Mouse (Mus musculus) testis, adult 2 months (tissue): ENCODE measurements around the gene Ptpn14. TPM values are rescaled to one million over a fixed set of nuclear protein-coding genes. Genes with fewer than 3 reads are reported as not detected.

Experiments used
- H3K27ac ChIP-seq: fragments of 200-500 bp; 2 replicates; pipeline ENCODE4 v1.5.1; 2012; ENCODE audit warnings: low read depth, low read length; ENCODE audit not compliant: control insufficient read depth, insufficient read depth
- H3K27me3 ChIP-seq: fragments of 200-500 bp; 2 replicates; pipeline ENCODE4 v1.6.1; 2012; ENCODE audit warnings: mild to moderate bottlenecking, low read length, moderate library complexity; ENCODE audit not compliant: control insufficient read depth, insufficient read depth
- H3K36me3 ChIP-seq: fragments of 200-500 bp; 2 replicates; pipeline ENCODE4 v1.6.1; 2012; ENCODE audit warnings: mild to moderate bottlenecking, low read length; ENCODE audit not compliant: control insufficient read depth, insufficient read depth
- H3K4me1 ChIP-seq: fragments of 200-500 bp; 2 replicates; pipeline ENCODE4 v1.6.1; 2012; ENCODE audit warnings: low read length; ENCODE audit not compliant: control insufficient read depth, insufficient read depth
- H3K4me3 ChIP-seq: fragments of 200-500 bp; 2 replicates; pipeline ENCODE4 v1.5.1; 2012; ENCODE audit warnings: low read depth, mild to moderate bottlenecking, low read length, moderate library complexity, mixed read lengths; ENCODE audit not compliant: control insufficient read depth
- CTCF ChIP-seq: fragments of 200-500 bp; IDR thresholded peaks from 2 replicates; pipeline ENCODE4 v1.5.1; 2012; ENCODE audit warnings: low read depth, mild to moderate bottlenecking, inconsistent platforms, low read length, moderate library complexity; ENCODE audit not compliant: control insufficient read depth, insufficient read depth, insufficient replicate concordance
- POLR2A ChIP-seq: fragments of 200-500 bp; IDR thresholded peaks from 2 replicates; pipeline ENCODE4 v1.6.1; 2012; ENCODE audit warnings: low read depth, mild to moderate bottlenecking, inconsistent platforms, low read length, moderate library complexity; ENCODE audit not compliant: control insufficient read depth
- polyA plus RNA-seq: library from polyadenylated mRNA; depleted of rRNA; stranded (reverse); fragments of >200 nt; gene quantifications from 2 replicates; pipeline ENCODE4 v1.2.3, GENCODE M21; 2012

The Ptpn14 gene
- polyA plus RNA-seq, 1 experiment: 3.3 TPM

DNA sequence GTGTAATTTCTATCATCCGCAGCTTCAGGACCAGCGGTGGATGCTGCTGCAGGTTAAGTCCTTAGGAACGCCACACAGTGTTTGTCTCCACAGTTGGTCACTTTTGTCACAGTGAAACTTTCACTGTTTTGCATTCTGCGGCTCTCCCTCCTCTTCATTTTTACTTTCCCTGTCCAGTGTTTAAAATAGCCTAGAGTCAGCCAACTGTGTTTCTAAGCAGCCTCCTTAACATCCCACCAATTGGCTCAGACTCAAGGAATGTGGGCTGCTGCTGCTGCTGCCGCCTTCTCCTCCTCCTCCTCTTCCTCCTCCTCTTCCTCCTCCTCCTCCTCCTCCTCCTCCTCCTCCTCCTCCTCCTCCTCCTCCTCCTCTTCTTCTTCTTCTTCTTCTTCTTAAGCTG lies 22.2 kb downstream of the Ptpn14 start:
- H3K27ac ChIP-seq: no peak overlapping the region
- TF ChIP-seq POLR2A: no peak
- no peak for TF ChIP-seq CTCF

DNA sequence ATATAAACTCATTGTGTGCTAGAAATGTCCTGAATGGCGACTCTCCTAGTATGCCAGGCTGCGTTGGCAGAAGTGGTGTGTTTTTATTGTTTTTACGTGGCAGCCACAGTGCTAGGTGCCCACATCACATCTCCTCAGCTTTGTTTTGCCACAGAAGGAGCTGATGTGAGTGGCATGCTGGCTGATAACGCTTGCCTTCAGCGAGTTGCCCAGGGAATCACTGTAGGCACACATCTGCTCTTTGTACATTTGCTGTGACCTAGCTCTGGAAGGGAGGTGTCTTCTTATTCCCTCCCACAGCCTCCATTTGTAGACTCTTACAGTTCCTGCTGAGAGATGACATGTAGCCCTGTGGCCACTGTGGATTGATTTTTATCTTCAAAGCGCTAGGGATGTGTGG lies 24.2 kb downstream of the Ptpn14 start:
- Histone ChIP-seq H3K4me3 (no peak overlapping the region), H3K27ac (no peak overlapping the region), H3K27me3 (no peaks in the 10 kb centered on the region), H3K4me1 (no peaks in the 10 kb centered on the region; the same call in 1 of the 2 replicates), H3K36me3 (no peaks in the 10 kb centered on the region)
- no peak for TF ChIP-seq POLR2A
- no peak for TF ChIP-seq CTCF

More for the DNA sequence above, 22.2 kb downstream of the Ptpn14 start:
- H3K4me3 ChIP-seq: no peak overlapping the region
- no peaks in the 10 kb centered on the region for H3K4me1 ChIP-seq
- no peaks in the 10 kb centered on the region for H3K27me3 ChIP-seq
- no peaks in the 10 kb centered on the region for H3K36me3 ChIP-seq

DNA sequence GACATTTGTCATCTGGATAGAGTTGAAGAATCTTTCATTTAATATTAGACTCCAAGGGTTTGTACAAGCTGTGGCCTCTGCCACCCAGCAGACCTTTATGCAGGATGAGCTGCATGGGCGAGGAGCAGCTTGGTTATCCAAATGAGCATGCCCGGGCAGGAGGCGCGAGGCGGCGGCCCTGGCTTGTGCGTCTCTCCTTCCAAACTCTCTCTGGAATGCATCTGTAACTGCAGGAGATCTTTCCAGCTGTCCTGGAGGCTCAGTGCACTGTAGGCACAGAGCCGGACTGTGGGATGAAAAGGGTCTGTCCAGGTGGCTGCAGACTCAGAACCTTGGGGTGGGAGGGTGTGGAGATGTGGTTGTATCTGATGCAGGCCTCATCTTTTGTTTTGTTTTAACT lies 27.0 kb downstream of the Ptpn14 start:
- TF ChIP-seq POLR2A (no peak), CTCF (no peak)
- Histone ChIP-seq H3K27me3 (no peaks in the 10 kb centered on the region), H3K36me3 (no peaks in the 10 kb centered on the region), H3K4me3 (no peak overlapping the region), H3K4me1 (no peaks in the 10 kb centered on the region; the same call in 1 of the 2 replicates), H3K27ac (no peak overlapping the region)

DNA sequence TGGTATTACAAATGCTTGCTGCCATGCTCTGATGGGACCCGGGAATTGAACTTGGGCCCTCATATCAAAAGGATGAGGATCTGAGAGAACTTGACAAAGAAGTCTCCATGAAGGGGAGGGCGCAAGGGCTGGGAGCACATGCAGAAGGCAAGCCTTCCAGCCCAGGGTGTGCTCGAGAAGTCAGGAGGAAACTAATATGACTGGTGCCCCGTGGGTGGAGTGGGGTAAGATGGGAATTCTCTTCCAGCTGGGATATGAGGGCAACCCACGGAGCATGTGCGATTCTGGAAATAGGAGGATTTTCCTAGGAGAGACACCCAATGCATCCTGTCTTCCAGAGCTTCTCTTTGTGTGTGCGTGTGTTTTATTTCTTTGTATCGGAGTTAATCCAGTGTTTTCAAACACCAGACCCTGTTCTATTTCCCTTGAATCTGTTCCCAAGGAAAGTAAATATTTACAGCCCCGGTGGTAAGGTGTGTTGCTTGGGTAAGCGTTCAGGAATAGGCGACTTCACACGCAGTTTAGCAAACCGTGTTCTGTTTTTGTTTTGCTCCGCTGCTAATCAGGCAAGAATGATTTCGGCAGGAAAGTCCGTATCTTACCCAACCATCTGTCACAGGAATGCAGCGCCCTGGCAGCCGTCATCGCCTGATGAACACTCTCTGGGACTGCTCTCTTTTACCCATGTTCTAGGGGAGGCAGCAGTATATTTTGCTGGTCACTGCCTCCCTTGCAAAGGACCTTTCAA lies 28.4 kb downstream of the Ptpn14 start:
- H3K4me1 ChIP-seq: no peaks in the 10 kb centered on the region; the same call in 1 of the 2 replicates

DNA sequence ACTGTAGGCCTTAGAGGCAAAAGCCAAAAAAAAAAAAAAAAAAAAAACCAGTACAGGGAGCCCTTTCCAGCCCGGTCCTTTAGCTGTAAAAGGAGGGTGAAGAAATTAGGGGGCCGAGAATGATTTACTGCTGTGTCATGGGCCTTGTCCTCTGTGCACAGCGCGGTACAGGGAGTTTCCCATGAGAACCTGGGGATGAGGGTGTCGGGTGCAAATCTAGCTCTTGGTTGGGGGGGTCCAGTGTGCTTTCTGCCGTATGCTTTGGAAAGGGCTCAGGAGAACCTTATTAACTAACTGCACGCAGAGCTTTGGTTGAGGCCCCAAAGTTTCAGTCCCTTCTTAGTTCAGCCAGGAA lies 29.0 kb downstream of the Ptpn14 start:
- TF ChIP-seq POLR2A: no peak
- TF ChIP-seq CTCF: no peak
- Histone ChIP-seq H3K27ac (peak overlapping the region; percentile 12; the same call in 1 of the 2 replicates), H3K36me3 (no peaks in the 10 kb centered on the region), H3K27me3 (no peaks in the 10 kb centered on the region), H3K4me3 (no peak overlapping the region), H3K4me1 (no peaks in the 10 kb centered on the region; the same call in 1 of the 2 replicates)

More for the DNA sequence above, 28.4 kb downstream of the Ptpn14 start:
- TF ChIP-seq POLR2A (no peak), CTCF (no peak)
- Histone ChIP-seq H3K27me3 (no peaks in the 10 kb centered on the region), H3K36me3 (no peaks in the 10 kb centered on the region), H3K4me3 (no peak overlapping the region), H3K27ac (no peak overlapping the region)

DNA sequence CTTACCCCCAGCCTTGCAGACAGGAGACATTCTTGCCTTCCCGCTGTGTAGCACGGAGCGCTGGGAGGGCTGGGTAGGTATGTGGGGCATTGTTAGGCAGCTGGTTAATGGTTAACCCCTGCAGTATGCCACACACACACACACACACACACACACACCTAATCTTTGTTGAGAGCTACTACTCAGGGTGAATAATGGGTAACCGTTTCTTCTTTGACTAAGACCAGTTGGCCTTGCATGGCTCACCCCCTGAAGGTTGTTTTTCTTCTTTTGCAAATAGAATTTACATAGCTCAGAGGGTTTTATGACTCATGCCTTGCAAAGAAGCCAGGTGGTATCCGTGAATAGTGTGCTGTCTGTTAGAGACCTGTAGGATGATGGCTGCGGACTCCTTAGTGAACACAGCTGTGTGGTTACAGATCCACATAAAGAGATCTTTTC lies 33.5 kb downstream of the Ptpn14 start:
- no peaks in the 10 kb centered on the region for H3K36me3 ChIP-seq
- no peak overlapping the region for H3K4me3 ChIP-seq
- no peak overlapping the region for H3K27ac ChIP-seq

DNA sequence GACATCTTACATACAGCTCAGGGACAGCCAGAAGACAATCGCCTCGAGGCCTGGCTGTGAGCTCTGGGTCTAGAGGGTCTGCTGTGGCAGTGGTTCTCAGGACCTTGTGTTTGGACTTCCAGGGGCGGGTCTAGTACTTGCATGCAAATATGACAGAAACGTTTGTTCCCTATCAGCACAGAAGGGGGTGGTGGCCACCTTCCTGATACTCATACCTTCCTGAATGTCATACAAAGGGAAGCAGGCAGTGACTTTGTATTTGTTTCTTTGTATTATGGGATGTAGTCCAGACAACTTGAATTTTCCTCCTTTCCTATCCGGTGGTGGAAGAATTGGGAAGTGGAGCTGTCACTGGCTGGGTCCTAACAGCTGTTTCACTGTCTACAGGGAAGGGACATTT lies 36.2 kb downstream of the Ptpn14 start:
- H3K27ac ChIP-seq: no peak overlapping the region
- H3K27me3 ChIP-seq: no peaks in the 10 kb centered on the region
- H3K4me3 ChIP-seq: no peak overlapping the region
- TF ChIP-seq POLR2A (no peak), CTCF (no peak)
- no peaks in the 10 kb centered on the region for H3K4me1 ChIP-seq
- H3K36me3 ChIP-seq: no peaks in the 10 kb centered on the region

More for the DNA sequence above, 33.5 kb downstream of the Ptpn14 start:
- no peak for TF ChIP-seq POLR2A
- TF ChIP-seq CTCF: no peak
- Histone ChIP-seq H3K4me1 (no peaks in the 10 kb centered on the region), H3K27me3 (no peaks in the 10 kb centered on the region)

DNA sequence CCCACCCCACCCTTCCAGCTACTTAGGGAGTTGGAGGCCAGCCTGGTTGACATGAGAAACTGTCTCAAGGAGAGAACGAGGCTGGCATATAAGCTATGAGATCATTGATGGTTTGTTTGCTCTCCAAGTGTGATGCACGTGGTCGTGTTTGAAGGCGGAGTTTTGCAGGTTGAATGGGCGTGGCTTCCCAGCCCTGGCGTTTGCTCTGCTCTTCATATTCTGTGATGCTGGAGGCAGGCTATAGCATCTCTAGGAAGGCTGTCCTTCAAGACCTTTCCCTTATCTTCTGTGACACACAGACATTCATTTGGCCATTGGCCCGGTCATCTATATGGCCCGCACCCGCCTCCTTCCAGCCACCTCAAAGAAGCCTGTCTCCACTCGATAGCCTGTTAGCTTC lies 39.1 kb downstream of the Ptpn14 start:
- no peaks in the 10 kb centered on the region for H3K36me3 ChIP-seq
- no peaks in the 10 kb centered on the region for H3K27me3 ChIP-seq
- no peak overlapping the region for H3K27ac ChIP-seq
- TF ChIP-seq POLR2A (no peak), CTCF (no peak)
- no peak overlapping the region for H3K4me3 ChIP-seq
- H3K4me1 ChIP-seq: no peaks in the 10 kb centered on the region
